Mouse (Mus musculus) heart, adult 2 months (tissue): ENCODE measurements around the gene Ablim2. TPM values are rescaled to one million over a fixed set of nuclear protein-coding genes. Genes with fewer than 3 reads are reported as not detected.

Experiments
- DNase-seq, 2 experiments: peaks; one replicate each; pipeline ENCODE4 v3.0.0; 2021
- H3K27ac ChIP-seq: fragments of 200-600 bp; 2 replicates; pipeline ENCODE4 v1.8.1; 2022
- H3K27me3 ChIP-seq: fragments of 200-500 bp; 2 replicates; pipeline ENCODE4 v1.6.1; 2012; ENCODE audit warnings: mild to moderate bottlenecking, low read length, inconsistent platforms, mixed read lengths; ENCODE audit not compliant: control insufficient read depth, insufficient read depth
- H3K36me3 ChIP-seq: fragments of 200-500 bp; 2 replicates; pipeline ENCODE4 v1.6.1; 2012; ENCODE audit warnings: low read length, inconsistent platforms; ENCODE audit not compliant: control insufficient read depth, insufficient read depth
- H3K4me1 ChIP-seq: fragments of 200-500 bp; 2 replicates; pipeline ENCODE4 v1.6.1; 2011; ENCODE audit warnings: low read length; ENCODE audit not compliant: control insufficient read depth, insufficient read depth
- H3K4me3 ChIP-seq: fragments of 200-600 bp; 2 replicates; pipeline ENCODE4 v1.8.1; 2022
- H3K79me2 ChIP-seq: fragments of 200-500 bp; replicated peaks from 2 replicates; pipeline ENCODE4 v1.6.1; 2012; ENCODE audit warnings: mild to moderate bottlenecking, inconsistent platforms, low read length, moderate library complexity, mixed read lengths; ENCODE audit not compliant: control insufficient read depth, insufficient read depth
- H3K9ac ChIP-seq: fragments of 200-500 bp; 2 replicates; pipeline ENCODE4 v1.6.1; 2012; ENCODE audit warnings: low read depth, mild to moderate bottlenecking, control low read depth, inconsistent platforms, low read length, mixed read lengths
- CTCF ChIP-seq: fragments of 200-600 bp; IDR thresholded peaks from 2 replicates; pipeline ENCODE4 v1.8.1; 2022; ENCODE audit warnings: antibody characterized with exemption, mild to moderate bottlenecking, moderate library complexity
- EP300 ChIP-seq: fragments of 200-500 bp; IDR thresholded peaks from 2 replicates; pipeline ENCODE4 v1.6.1; 2011; ENCODE audit warnings: low read depth, low read length, control low read depth; ENCODE audit not compliant: insufficient read depth
- POLR2A ChIP-seq: fragments of 200-500 bp; IDR thresholded peaks from 2 replicates; pipeline ENCODE4 v1.6.1; 2011; ENCODE audit warnings: mild to moderate bottlenecking, low read depth, low read length, control low read depth; ENCODE audit not compliant: insufficient read depth
- WGBS: fragments of 180-500 bp; shearing (Covaris S2); methylation state at CpG from one replicate; pipeline ENCODE4 v1.1.7; 2018; 5-methylcytosine and 5-hydroxymethylcytosine counted together
- intact Hi-C: fragments of 180-260 bp; cut with DNase I; formaldehyde crosslinking; loops from one replicate; pipeline ENCODE4 v1.15.1; 2025
- polyA plus RNA-seq: library from polyadenylated mRNA; depleted of rRNA; stranded (reverse); fragments of >200 nt; gene quantifications from 2 replicates; pipeline ENCODE4 v1.2.3, GENCODE M21; 2012
- total RNA-seq, 2 experiments: library from RNA; stranded (reverse); gene quantifications; 2 replicates each; pipeline ENCODE4 v1.2.3; 2021

Ablim2 gene
- total and polyA plus RNA-seq, 3 experiments = 20.1 to 32.7 (median 20.8) TPM

GRCm38 (mm10) chr5:35723900-35724299 lies 33.8 kb upstream of the Ablim2 start:
- peaks cover 20% of the 10 kb centered on the region for H3K4me1 ChIP-seq
- intact Hi-C loops = no loop called here
- 72% methylated on average over 5 of the region's 5 CpGs for WGBS

GRCm38 (mm10) chr5:35725840-35726239 lies 31.8 kb upstream of the Ablim2 start:
- H3K4me1 ChIP-seq = peaks cover 25% of the 10 kb centered on the region
- intact Hi-C loops = no loop called here
- no peak overlapping the region; the same call in 1 of the 2 replicates for H3K27ac ChIP-seq
- no peak for TF ChIP-seq CTCF
- no peak for TF ChIP-seq EP300
- no peak for TF ChIP-seq POLR2A
- 86% methylated on average over 3 of the region's 3 CpGs for WGBS
- H3K79me2 ChIP-seq = no peaks in the 10 kb centered on the region
- H3K9ac ChIP-seq = no peak overlapping the region
- H3K36me3 ChIP-seq = no peaks in the 10 kb centered on the region
- no peaks in the 10 kb centered on the region for H3K27me3 ChIP-seq
- DNase-seq = no peak
- no peak overlapping the region for H3K4me3 ChIP-seq

More at GRCm38 (mm10) chr5:35723900-35724299, 33.8 kb upstream of the Ablim2 start:
- Histone ChIP-seq H3K36me3 (no peaks in the 10 kb centered on the region), H3K4me3 (no peak overlapping the region), H3K79me2 (no peaks in the 10 kb centered on the region), H3K27me3 (no peaks in the 10 kb centered on the region), H3K27ac (peak overlapping the region; percentile 73; the same call in 1 of the 2 replicates), H3K9ac (no peak overlapping the region)
- TF ChIP-seq CTCF (no peak), EP300 (no peak)
- no peak for DNase-seq

- no peak for DNase-seq
These were observed 30.2 kb upstream of the Ablim2 start for GRCm38 (mm10) chr5:35727447-35727846.

GRCm38 (mm10) chr5:35728344-35728956 lies 29.2 kb upstream of the Ablim2 start:
- peak in 1 of 2 experiments; percentile 43 for DNase-seq
- H3K4me1 ChIP-seq = peaks cover 13% of the 10 kb centered on the region
- 31% methylated on average over 12 of the region's 12 CpGs for whole genome bisulfite sequencing

More at GRCm38 (mm10) chr5:35727447-35727846, 30.2 kb upstream of the Ablim2 start:
- 47% methylated on average over 5 of the region's 5 CpGs for WGBS
- Histone ChIP-seq H3K4me3 (peak overlapping the region; percentile 53), H3K27me3 (no peaks in the 10 kb centered on the region), H3K9ac (peak overlapping the region; percentile 9; the same call in 1 of the 2 replicates), H3K36me3 (no peaks in the 10 kb centered on the region), H3K4me1 (peaks cover 18% of the 10 kb centered on the region), H3K79me2 (no peaks in the 10 kb centered on the region), H3K27ac (peak overlapping the region; percentile 83)
- peak; percentile 70 for TF ChIP-seq CTCF
- TF ChIP-seq EP300 = no peak
- intact Hi-C loops = no loop called here

GRCm38 (mm10) chr5:35728957-35729460 lies 28.7 kb upstream of the Ablim2 start:
- intact Hi-C loops = loop anchor here (2.0 kb wide), 1 partner anchor 18 kb away; no protein-coding TSS in a partner anchor
- H3K36me3 ChIP-seq = no peaks in the 10 kb centered on the region
- H3K27ac ChIP-seq = peak overlapping the region; percentile 83
- H3K4me1 ChIP-seq = peaks cover 13% of the 10 kb centered on the region
- peak; percentile 83 for TF ChIP-seq POLR2A
- peak; percentile 55; the same call in 1 of the 2 replicates for TF ChIP-seq EP300
- 0 out of 2 replicates have a peak, but pooled peaks have one; percentile 8 for TF ChIP-seq CTCF
- 23% methylated on average over 11 of the region's 11 CpGs for WGBS
- H3K4me3 ChIP-seq = peak overlapping the region; percentile 53
- H3K27me3 ChIP-seq = no peaks in the 10 kb centered on the region
- H3K79me2 ChIP-seq = no peaks in the 10 kb centered on the region
- peak overlapping the region; percentile 69 for H3K9ac ChIP-seq
- DNase-seq = peak; percentile 82 to 88

More at GRCm38 (mm10) chr5:35728344-35728956, 29.2 kb upstream of the Ablim2 start:
- Histone ChIP-seq H3K27me3 (no peaks in the 10 kb centered on the region), H3K9ac (peak overlapping the region; percentile 69), H3K4me3 (peak overlapping the region; percentile 53), H3K27ac (peak overlapping the region; percentile 83), H3K79me2 (no peaks in the 10 kb centered on the region), H3K36me3 (no peaks in the 10 kb centered on the region)
- TF ChIP-seq POLR2A (no peak), EP300 (no peak), CTCF (no peak)
- intact Hi-C loops = loop anchor here (2.0 kb wide), 1 partner anchor 18 kb away; no protein-coding TSS in a partner anchor

- DNase-seq = peak; percentile 63 to 76
- intact Hi-C loops = loop anchor here (2.0 kb wide), 1 partner anchor 17 kb away; no protein-coding TSS in a partner anchor
- Histone ChIP-seq H3K27ac (peak overlapping the region; percentile 83), H3K4me3 (no peak overlapping the region), H3K9ac (peak overlapping the region; percentile 69; the same call in 1 of the 2 replicates), H3K79me2 (no peaks in the 10 kb centered on the region), H3K4me1 (peaks cover 11% of the 10 kb centered on the region), H3K36me3 (no peaks in the 10 kb centered on the region), H3K27me3 (no peaks in the 10 kb centered on the region)
- TF ChIP-seq POLR2A (no peak), EP300 (no peak), CTCF (peak; percentile 40)
- WGBS = 44% methylated on average over 3 of the region's 3 CpGs
These were observed 27.8 kb upstream of the Ablim2 start for GRCm38 (mm10) chr5:35729844-35730243.
